In genomic region chr4:104607636-104608035, GRCm38 (mm10) we compare ENCODE assay signal across 18 mouse cellular contexts.
DNase-seq lines count a peak whose midpoint lies in the region; ATAC-seq and TF ChIP-seq lines count a peak whose summit lies in the region.
"Had no signal": no experiment of that assay in that cellular context is flagged by ENCODE, and none has a peak within 500 bp of the region (broad histone marks: within the 10 kb centered on the region; RNA-seq: fewer than 3 reads in every experiment).

No protein-coding gene starts in this region.

- DNase-seq in embryonic facial prominence, embryonic 10.5 days (ENCODE audit: low spot score): no peak
- DNase-seq in liver, adult 2 months (ENCODE audit: extremely low read depth, low read depth, low spot score): peak; percentile 18
- peak; percentile 87 for DNase-seq in embryonic facial prominence, embryonic 14.5 days (ENCODE audit: low spot score)
- peak; percentile 16 for DNase-seq in hindbrain, postnatal 0 days (ENCODE audit: low spot score)
- DNase-seq in testis, postnatal 10 days (ENCODE audit: low spot score): no peak
- no peak for DNase-seq in layer of hippocampus, adult 11-12 months (ENCODE audit: low spot score)
- DNase-seq: adrenal gland, postnatal 10 days; cerebellum, postnatal 10 days; gastrocnemius, adult 2 months; kidney, adult 2 months; kidney, postnatal 10 days; thymus, adult 2 months had no signal

- H3K4me3 ChIP-seq in embryonic facial prominence, embryonic 12.5 days: no peak overlapping the region
- no peak overlapping the region for H3K4me3 ChIP-seq in embryonic facial prominence, embryonic 10.5 days
- H3K4me3 ChIP-seq in liver, adult 2 months (ENCODE audit: insufficient read depth, low read depth, low read length): no peak overlapping the region
- H3K4me3 ChIP-seq in liver, embryonic 12.5 days: no peak overlapping the region
- H3K4me3 ChIP-seq in embryonic facial prominence, embryonic 14.5 days (ENCODE audit: low read depth, low read length): no peak overlapping the region
- no peak overlapping the region for H3K4me3 ChIP-seq in hindbrain, postnatal 0 days (ENCODE audit: low read length)
- H3K4me3 ChIP-seq: gastrocnemius, adult 2 months; heart, embryonic 12.5 days had no signal

- H3K79me2 ChIP-seq in liver, adult 2 months (ENCODE audit: control insufficient read depth, insufficient read depth, low read length): no peaks in the 10 kb centered on the region

- TF ChIP-seq CTCF in liver, adult 2 months (IDR thresholded peaks at IDR 0.05; ENCODE audit: low read depth, low read length): no peak
- TF ChIP-seq CTCF in hindbrain, postnatal 0 days (IDR thresholded peaks at IDR 0.05; ENCODE audit: low read depth): no peak

- H3K4me1 ChIP-seq in embryonic facial prominence, embryonic 12.5 days: peaks cover 4% of the 10 kb centered on the region; the same call in 1 of the 2 replicates
- peaks cover 8% of the 10 kb centered on the region for H3K4me1 ChIP-seq in embryonic facial prominence, embryonic 10.5 days
- H3K4me1 ChIP-seq in liver, adult 2 months (ENCODE audit: control insufficient read depth, insufficient read depth, low read length): no peaks in the 10 kb centered on the region
- H3K4me1 ChIP-seq in liver, embryonic 12.5 days: no peaks in the 10 kb centered on the region
- H3K4me1 ChIP-seq in embryonic facial prominence, embryonic 14.5 days (ENCODE audit: control insufficient read depth, insufficient read depth, low read length): peaks cover 9% of the 10 kb centered on the region
- H3K4me1 ChIP-seq in hindbrain, postnatal 0 days (ENCODE audit: insufficient read depth, low read length): 0 out of 2 replicates have a peak, but pooled peaks cover 12% of the 10 kb centered on the region
- H3K4me1 ChIP-seq: heart, embryonic 12.5 days had no signal

- no peaks in the 10 kb centered on the region for H3K36me3 ChIP-seq in embryonic facial prominence, embryonic 12.5 days
- H3K36me3 ChIP-seq in embryonic facial prominence, embryonic 10.5 days (replicated peaks): no peaks in the 10 kb centered on the region
- no peaks in the 10 kb centered on the region for H3K36me3 ChIP-seq in liver, adult 2 months (ENCODE audit: control insufficient read depth, insufficient read depth, low read length)
- H3K36me3 ChIP-seq in liver, embryonic 12.5 days: no peaks in the 10 kb centered on the region
- H3K36me3 ChIP-seq in embryonic facial prominence, embryonic 14.5 days (ENCODE audit: control insufficient read depth, insufficient read depth, low read length): no peaks in the 10 kb centered on the region
- H3K36me3 ChIP-seq in hindbrain, postnatal 0 days (ENCODE audit: insufficient read depth, low read length): no peaks in the 10 kb centered on the region
- H3K36me3 ChIP-seq: heart, embryonic 12.5 days had no signal

- ATAC-seq in embryonic facial prominence, embryonic 12.5 days (ENCODE audit: insufficient number of reproducible peaks, insufficient read depth, low FRiP score, low TSS enrichment): no peak
- ATAC-seq in liver, embryonic 12.5 days: no peak
- ATAC-seq in embryonic facial prominence, embryonic 14.5 days (ENCODE audit: low read depth): no peak
- ATAC-seq in hindbrain, postnatal 0 days: no peak
- ATAC-seq: inflammation-experienced regulatory T-cells, adult 6 months; Patski had no signal

- no peaks in the 10 kb centered on the region for H3K9me3 ChIP-seq in embryonic facial prominence, embryonic 12.5 days
- H3K9me3 ChIP-seq in embryonic facial prominence, embryonic 10.5 days: no peaks in the 10 kb centered on the region
- H3K9me3 ChIP-seq in liver, embryonic 12.5 days (replicated peaks): no peaks in the 10 kb centered on the region
- H3K9me3 ChIP-seq in embryonic facial prominence, embryonic 14.5 days (ENCODE audit: control insufficient read depth, low read length): no peaks in the 10 kb centered on the region
- no peaks in the 10 kb centered on the region for H3K9me3 ChIP-seq in hindbrain, postnatal 0 days (ENCODE audit: low read length)
- H3K9me3 ChIP-seq: heart, embryonic 12.5 days had no signal

- TF ChIP-seq POLR2A in liver, adult 2 months (IDR thresholded peaks at IDR 0.05; ENCODE audit: extremely low read depth, insufficient read depth, low read length): no peak

- no peaks in the 10 kb centered on the region for H3K27me3 ChIP-seq in embryonic facial prominence, embryonic 12.5 days
- no peaks in the 10 kb centered on the region for H3K27me3 ChIP-seq in embryonic facial prominence, embryonic 10.5 days (replicated peaks; ENCODE audit: low read depth, poor library complexity, severe bottlenecking)
- H3K27me3 ChIP-seq in liver, adult 2 months (ENCODE audit: control insufficient read depth, insufficient read depth, low read length): no peaks in the 10 kb centered on the region
- no peaks in the 10 kb centered on the region for H3K27me3 ChIP-seq in liver, embryonic 12.5 days (replicated peaks)
- H3K27me3 ChIP-seq in embryonic facial prominence, embryonic 14.5 days (replicated peaks; ENCODE audit: control insufficient read depth, insufficient read depth, low read length): no peaks in the 10 kb centered on the region
- H3K27me3 ChIP-seq in hindbrain, postnatal 0 days (ENCODE audit: insufficient read depth, low read length): no peaks in the 10 kb centered on the region
- H3K27me3 ChIP-seq: heart, embryonic 12.5 days; Patski had no signal

- no peak overlapping the region for H3K9ac ChIP-seq in embryonic facial prominence, embryonic 12.5 days
- H3K9ac ChIP-seq in liver, adult 2 months (ENCODE audit: low read depth, low read length): no peak overlapping the region
- H3K9ac ChIP-seq in liver, embryonic 12.5 days: no peak overlapping the region
- H3K9ac ChIP-seq in embryonic facial prominence, embryonic 14.5 days (ENCODE audit: low read depth, low read length): no peak overlapping the region
- no peak overlapping the region for H3K9ac ChIP-seq in hindbrain, postnatal 0 days (replicated peaks; ENCODE audit: low read length)
- H3K9ac ChIP-seq: heart, embryonic 12.5 days; liver, embryonic 14.5 days had no signal

- H3K4me2 ChIP-seq in embryonic facial prominence, embryonic 12.5 days (replicated peaks): no peak overlapping the region
- no peak overlapping the region for H3K4me2 ChIP-seq in liver, embryonic 12.5 days
- H3K4me2 ChIP-seq in embryonic facial prominence, embryonic 14.5 days (ENCODE audit: low read depth, low read length): no peak overlapping the region
- no peak overlapping the region for H3K4me2 ChIP-seq in hindbrain, postnatal 0 days (ENCODE audit: low read depth, low read length)
- H3K4me2 ChIP-seq: heart, embryonic 12.5 days had no signal

- H3K27ac ChIP-seq in embryonic facial prominence, embryonic 12.5 days: 0 out of 2 replicates have a peak overlapping the region, but pooled peaks have one; percentile 43
- no peak overlapping the region for H3K27ac ChIP-seq in embryonic facial prominence, embryonic 10.5 days (replicated peaks)
- H3K27ac ChIP-seq in liver, adult 2 months (replicated peaks; ENCODE audit: insufficient read depth, low read depth, low read length): no peak overlapping the region
- H3K27ac ChIP-seq in liver, embryonic 12.5 days: no peak overlapping the region
- no peak overlapping the region for H3K27ac ChIP-seq in embryonic facial prominence, embryonic 14.5 days (replicated peaks; ENCODE audit: low read depth, low read length)
- H3K27ac ChIP-seq in hindbrain, postnatal 0 days: no peak overlapping the region
- H3K27ac ChIP-seq: gastrocnemius, adult 2 months; liver, embryonic 14.5 days had no signal

- 52% methylated on average over 5 of the region's 5 CpGs for WGBS in embryonic facial prominence, embryonic 12.5 days
- 84% methylated on average over 5 of the region's 5 CpGs for WGBS in embryonic facial prominence, embryonic 10.5 days
- WGBS in liver, adult 2 months: 70% methylated on average over 5 of the region's 5 CpGs
- 69% methylated on average over 5 of the region's 5 CpGs for WGBS in liver, embryonic 12.5 days (ENCODE audit: insufficient replicate concordance)
- 42% methylated on average over 5 of the region's 5 CpGs for WGBS in embryonic facial prominence, embryonic 14.5 days
- 46% methylated on average over 5 of the region's 5 CpGs for WGBS in hindbrain, postnatal 0 days

Comparison
In these comparisons a context has a peak if more than half of its experiments do, and no peak if none do; other contexts are left out.
1. DNase-seq: peak in liver, adult 2 months (single experiment), embryonic facial prominence, embryonic 14.5 days (single experiment) and hindbrain, postnatal 0 days (single experiment); none in embryonic facial prominence, embryonic 10.5 days (single experiment), testis, postnatal 10 days (single experiment) and layer of hippocampus, adult 11-12 months (single experiment).